Mouse (Mus musculus): ENCODE measurements at regions not wholly inside any gene's neighbourhood (a gene's known extent, or its start where the extent isn't known, plus 50 kb on each side); places are given as distances from the start of the nearest gene placed in this dataset.

DNA sequence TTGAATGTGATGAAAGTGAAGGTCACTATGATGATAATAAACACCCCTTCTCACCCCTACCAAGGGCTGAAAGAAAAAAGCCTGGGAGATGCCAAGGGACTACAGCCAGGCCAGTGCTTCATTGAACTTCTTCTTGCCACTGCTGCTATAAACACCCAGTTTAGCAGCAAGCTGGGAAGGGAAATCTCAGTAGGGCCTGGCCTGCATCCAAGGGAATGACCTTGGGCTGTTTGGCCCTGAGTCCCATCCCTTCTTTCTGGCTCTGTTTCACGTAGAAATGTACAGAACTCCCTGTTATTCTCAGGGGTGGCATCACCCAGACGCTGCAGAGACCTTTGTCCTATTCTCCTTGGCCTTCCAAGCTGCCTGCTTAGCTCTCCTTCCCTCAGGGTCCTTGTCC, 450.0 kb upstream of the Tle4 start:
- no peaks in the 10 kb centered on the region for H3K9me3 ChIP-seq
- no peaks in the 10 kb centered on the region for H3K36me3 ChIP-seq
- H3K27me3 ChIP-seq: no peaks in the 10 kb centered on the region
- H3K4me2 ChIP-seq: no peak overlapping the region
- H3K27ac ChIP-seq (replicated peaks): no peak overlapping the region
- WGBS: 61% methylated on average over 2 of the region's 2 CpGs
- no peak overlapping the region for H3K4me3 ChIP-seq
- H3K4me1 ChIP-seq (replicated peaks): no peaks in the 10 kb centered on the region
- H3K9ac ChIP-seq: no peak overlapping the region
- ATAC-seq (ENCODE audit: low FRiP score, low read depth): no peak

DNA sequence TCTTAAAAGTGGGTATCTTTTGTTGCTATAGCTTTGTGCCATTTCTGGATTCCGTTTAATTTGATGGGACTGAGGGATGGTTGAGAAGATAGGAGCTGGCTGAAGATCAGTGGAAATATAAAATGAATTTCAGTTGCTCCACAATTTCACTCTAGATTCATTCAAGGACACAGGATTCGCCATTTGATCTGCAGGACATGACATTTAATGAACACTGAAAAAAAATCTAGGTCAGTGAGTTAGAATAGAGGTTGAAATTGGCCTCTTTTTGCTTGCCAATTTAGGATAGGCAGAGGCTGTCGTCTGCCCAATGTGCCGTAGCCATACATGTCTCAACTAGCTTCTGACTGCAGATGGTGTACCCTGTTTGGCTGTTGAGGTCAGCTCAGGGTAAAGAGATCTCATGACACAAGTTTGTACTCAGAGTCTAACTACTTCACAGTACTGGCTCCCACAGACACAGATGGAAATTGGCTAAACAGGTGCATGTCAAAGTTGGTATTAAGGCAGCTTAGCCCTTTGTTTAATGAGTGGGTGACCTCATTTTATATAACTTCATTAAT, 449.5 kb upstream of the Tle4 start:
- no peak for ATAC-seq (ENCODE audit: low FRiP score, low read depth)
- H3K4me1 ChIP-seq (replicated peaks): no peaks in the 10 kb centered on the region
- no peak overlapping the region for H3K27ac ChIP-seq (replicated peaks)
- WGBS: 83% methylated on average over 4 of the region's 4 CpGs
- no peaks in the 10 kb centered on the region for H3K27me3 ChIP-seq
- H3K4me3 ChIP-seq: no peak overlapping the region
- H3K4me2 ChIP-seq: no peak overlapping the region
- H3K9me3 ChIP-seq: no peaks in the 10 kb centered on the region
- H3K9ac ChIP-seq: no peak overlapping the region
- H3K36me3 ChIP-seq: no peaks in the 10 kb centered on the region

DNA sequence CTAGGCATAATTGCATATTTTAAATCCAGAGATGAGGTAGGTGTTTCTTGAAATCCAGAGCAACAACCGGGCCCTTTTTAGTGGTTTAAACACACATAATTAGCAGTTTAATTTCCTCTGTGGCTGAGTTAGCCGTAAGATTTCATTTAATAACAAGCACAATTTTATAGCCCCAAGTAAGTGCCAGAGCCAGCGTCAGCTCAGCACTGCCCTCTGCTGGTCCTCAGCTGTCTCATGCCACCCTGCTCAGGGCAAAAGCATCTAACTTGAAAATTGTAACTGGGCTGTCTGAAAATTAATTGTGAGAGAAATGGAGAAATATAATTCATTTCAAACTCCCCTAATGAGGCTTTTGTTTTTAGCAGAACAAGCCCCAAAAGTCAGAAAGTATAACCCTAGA, 437.7 kb upstream of the Tle4 start:
- H3K27ac ChIP-seq (replicated peaks): no peak overlapping the region
- H3K4me3 ChIP-seq: no peak overlapping the region
- peaks cover 6% of the 10 kb centered on the region; the same call in 1 of the 2 replicates for H3K27me3 ChIP-seq
- ATAC-seq (ENCODE audit: low FRiP score, low read depth): peak; percentile 54; the same call in 1 of the 2 replicates
- no peak overlapping the region for H3K4me2 ChIP-seq
- whole genome bisulfite sequencing: 5% methylated on average over 3 of the region's 3 CpGs
- no peaks in the 10 kb centered on the region for H3K9me3 ChIP-seq
- H3K4me1 ChIP-seq (replicated peaks): no peaks in the 10 kb centered on the region
- no peaks in the 10 kb centered on the region for H3K36me3 ChIP-seq
- no peak overlapping the region for H3K9ac ChIP-seq

GRCm38 (mm10) chr19:15033921-15034320, 436.1 kb upstream of the Tle4 start:
- Histone ChIP-seq H3K9me3 (no peaks in the 10 kb centered on the region), H3K4me2 (no peak overlapping the region), H3K9ac (no peak overlapping the region), H3K36me3 (no peaks in the 10 kb centered on the region), H3K4me1 (replicated peaks) (no peaks in the 10 kb centered on the region), H3K4me3 (no peak overlapping the region), H3K27ac (replicated peaks) (no peak overlapping the region), H3K27me3 (peaks cover 8% of the 10 kb centered on the region; the same call in 1 of the 2 replicates)
- ATAC-seq (ENCODE audit: low FRiP score, low read depth): no peak
- 57% methylated on average over 8 of the region's 8 CpGs for WGBS

- no peak overlapping the region for H3K9ac ChIP-seq
- no peak overlapping the region for H3K27ac ChIP-seq (replicated peaks)
- no peak for ATAC-seq (ENCODE audit: low FRiP score, low read depth)
- no peaks in the 10 kb centered on the region for H3K4me1 ChIP-seq (replicated peaks)
- H3K36me3 ChIP-seq: no peaks in the 10 kb centered on the region
- no peak overlapping the region for H3K4me2 ChIP-seq
- H3K4me3 ChIP-seq: no peak overlapping the region
- H3K9me3 ChIP-seq: no peaks in the 10 kb centered on the region
- 75% methylated on average over 5 of the region's 5 CpGs for WGBS
- H3K27me3 ChIP-seq: peaks cover 8% of the 10 kb centered on the region; the same call in 1 of the 2 replicates
Measured at GRCm38 (mm10) chr19:15033396-15033795, 435.5 kb upstream of the Tle4 start.

- H3K4me3 ChIP-seq: no peak overlapping the region
- no peak overlapping the region for H3K9ac ChIP-seq
- no peak for ATAC-seq (ENCODE audit: low FRiP score, low read depth)
- no peak overlapping the region for H3K27ac ChIP-seq (replicated peaks)
- no peaks in the 10 kb centered on the region for H3K4me1 ChIP-seq (replicated peaks)
- H3K27me3 ChIP-seq: peaks cover 8% of the 10 kb centered on the region; the same call in 1 of the 2 replicates
- no peaks in the 10 kb centered on the region for H3K9me3 ChIP-seq
- WGBS: 88% methylated on average over 9 of the region's 9 CpGs
- no peak overlapping the region for H3K4me2 ChIP-seq
- no peaks in the 10 kb centered on the region for H3K36me3 ChIP-seq
Measured at GRCm38 (mm10) chr19:15032297-15032947, 434.6 kb upstream of the Tle4 start.

GRCm38 (mm10) chr19:15031483-15031882, 433.6 kb upstream of the Tle4 start:
- Histone ChIP-seq H3K4me3 (no peak overlapping the region), H3K36me3 (no peaks in the 10 kb centered on the region), H3K4me2 (no peak overlapping the region), H3K9ac (no peak overlapping the region), H3K9me3 (no peaks in the 10 kb centered on the region), H3K27me3 (peaks cover 8% of the 10 kb centered on the region; the same call in 1 of the 2 replicates), H3K27ac (replicated peaks) (no peak overlapping the region), H3K4me1 (replicated peaks) (no peaks in the 10 kb centered on the region)
- no peak for ATAC-seq (ENCODE audit: low FRiP score, low read depth)

DNA sequence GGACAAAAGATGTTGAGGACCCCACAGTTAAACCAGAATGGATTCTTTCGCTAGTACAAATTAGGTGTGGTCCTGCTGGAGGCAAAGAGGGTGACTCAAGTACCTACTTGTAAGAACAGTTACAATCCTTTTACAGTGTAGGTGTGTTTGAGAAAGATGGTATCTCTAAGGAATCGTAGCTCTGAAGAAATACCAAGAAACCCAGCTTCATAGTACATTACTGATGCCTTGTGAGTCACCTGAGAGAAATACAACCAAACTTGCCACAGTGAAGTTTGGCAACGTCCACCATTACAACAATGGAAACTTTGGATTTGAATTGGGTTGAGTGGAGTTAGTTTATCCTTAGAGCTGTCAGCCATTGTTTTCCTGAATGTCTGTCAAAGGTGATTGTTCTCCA, 405.7 kb upstream of the Tle4 start:
- H3K36me3 ChIP-seq: no peaks in the 10 kb centered on the region
- WGBS: 76% methylated on average over 3 of the region's 3 CpGs
- no peaks in the 10 kb centered on the region for H3K9me3 ChIP-seq
- no peak overlapping the region for H3K4me2 ChIP-seq
- no peaks in the 10 kb centered on the region for H3K27me3 ChIP-seq
- no peak overlapping the region for H3K27ac ChIP-seq (replicated peaks)
- no peaks in the 10 kb centered on the region for H3K4me1 ChIP-seq (replicated peaks)
- ATAC-seq (ENCODE audit: low FRiP score, low read depth): no peak
- H3K9ac ChIP-seq: no peak overlapping the region
- H3K4me3 ChIP-seq: no peak overlapping the region

- Histone ChIP-seq H3K9me3 (no peaks in the 10 kb centered on the region), H3K36me3 (no peaks in the 10 kb centered on the region), H3K9ac (no peak overlapping the region), H3K27ac (replicated peaks) (no peak overlapping the region), H3K4me1 (replicated peaks) (no peaks in the 10 kb centered on the region), H3K27me3 (no peaks in the 10 kb centered on the region), H3K4me3 (no peak overlapping the region), H3K4me2 (no peak overlapping the region)
- no peak for ATAC-seq (ENCODE audit: low FRiP score, low read depth)
- WGBS: 93% methylated on average over 2 of the region's 2 CpGs
Measured at GRCm38 (mm10) chr19:14993344-14993743, 395.5 kb upstream of the Tle4 start.

GRCm38 (mm10) chr19:14970161-14970560, 372.3 kb upstream of the Tle4 start:
- Histone ChIP-seq H3K9ac (no peak overlapping the region), H3K4me1 (replicated peaks) (no peaks in the 10 kb centered on the region), H3K4me3 (no peak overlapping the region), H3K27me3 (no peaks in the 10 kb centered on the region), H3K27ac (replicated peaks) (no peak overlapping the region), H3K36me3 (no peaks in the 10 kb centered on the region), H3K9me3 (no peaks in the 10 kb centered on the region), H3K4me2 (no peak overlapping the region)
- no peak for ATAC-seq (ENCODE audit: low FRiP score, low read depth)
- 35% methylated on average over 1 of the region's 1 CpGs for WGBS

DNA sequence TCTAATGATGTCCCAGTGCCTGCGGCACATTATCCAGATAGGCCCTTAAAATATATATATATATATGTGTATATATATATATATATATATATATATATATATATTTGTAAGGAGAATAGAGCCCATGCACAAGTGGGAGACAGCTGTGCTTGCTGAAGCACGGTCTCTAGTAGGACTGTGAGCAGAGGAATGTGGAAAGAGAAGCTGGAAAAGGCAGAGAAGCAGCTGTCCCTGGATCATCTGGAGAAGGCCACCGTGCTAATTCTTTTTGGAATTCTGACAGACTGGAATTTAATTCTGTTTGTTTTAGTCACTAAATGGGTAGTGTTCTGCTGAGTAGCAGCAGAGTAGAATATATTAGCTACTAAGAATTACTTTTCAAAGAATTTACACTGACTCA, 370.4 kb upstream of the Tle4 start:
- H3K4me1 ChIP-seq (replicated peaks): no peaks in the 10 kb centered on the region
- no peak overlapping the region for H3K4me2 ChIP-seq
- H3K9ac ChIP-seq: no peak overlapping the region
- H3K4me3 ChIP-seq: no peak overlapping the region
- H3K27ac ChIP-seq (replicated peaks): no peak overlapping the region
- ATAC-seq (ENCODE audit: low FRiP score, low read depth): no peak
- no peaks in the 10 kb centered on the region for H3K9me3 ChIP-seq
- WGBS: 76% methylated on average over 3 of the region's 3 CpGs
- H3K27me3 ChIP-seq: no peaks in the 10 kb centered on the region
- H3K36me3 ChIP-seq: no peaks in the 10 kb centered on the region

DNA sequence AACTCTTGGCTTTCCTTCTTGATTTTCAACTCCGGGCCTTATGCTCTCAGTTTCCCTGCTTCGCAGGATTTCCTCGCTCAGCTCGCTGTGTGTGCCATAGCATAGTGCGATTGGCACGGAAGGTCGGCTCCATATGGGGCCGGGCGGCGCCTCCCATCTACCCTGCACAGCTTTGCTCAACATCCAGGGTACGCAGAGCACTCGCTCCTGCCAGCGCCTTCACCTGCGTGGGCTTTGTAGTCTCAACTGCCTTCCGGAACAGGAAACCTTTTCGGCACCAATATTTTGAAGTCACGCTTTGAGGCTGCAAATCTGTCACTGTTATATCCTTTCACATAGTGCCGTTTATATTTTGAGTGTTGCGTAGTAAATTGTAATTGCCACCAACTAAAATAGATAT, 359.9 kb upstream of the Tle4 start:
- Histone ChIP-seq H3K36me3 (no peaks in the 10 kb centered on the region), H3K27me3 (0 out of 2 replicates have a peak, but pooled peaks cover 2% of the 10 kb centered on the region), H3K9me3 (no peaks in the 10 kb centered on the region), H3K9ac (no peak overlapping the region), H3K4me2 (no peak overlapping the region), H3K4me1 (replicated peaks) (peaks cover 3% of the 10 kb centered on the region; the same call in 1 of the 2 replicates), H3K27ac (replicated peaks) (no peak overlapping the region), H3K4me3 (no peak overlapping the region)
- WGBS: 94% methylated on average over 19 of the region's 19 CpGs
- no peak for ATAC-seq (ENCODE audit: low FRiP score, low read depth)

DNA sequence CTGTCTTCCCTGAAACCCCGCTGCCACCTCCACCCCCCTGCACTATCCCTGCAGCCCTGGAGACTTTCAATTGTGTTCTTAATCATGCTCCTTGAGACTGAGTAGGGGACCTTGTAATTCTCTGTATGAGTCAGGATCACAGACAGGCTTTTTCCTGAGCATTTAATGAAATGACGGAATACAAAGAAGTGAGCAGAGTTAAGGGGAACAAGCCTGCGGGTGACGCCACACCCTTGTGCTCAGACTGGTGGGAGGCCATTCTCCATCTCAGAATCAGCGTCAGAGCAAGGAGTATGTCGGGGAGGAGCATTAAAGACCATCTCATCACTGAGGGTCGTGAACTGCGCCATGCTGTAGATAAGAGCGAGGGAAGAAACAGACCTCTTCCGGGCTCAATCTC, 359.3 kb upstream of the Tle4 start:
- Histone ChIP-seq H3K4me1 (replicated peaks) (peaks cover 3% of the 10 kb centered on the region; the same call in 1 of the 2 replicates), H3K36me3 (no peaks in the 10 kb centered on the region), H3K4me2 (no peak overlapping the region), H3K9me3 (no peaks in the 10 kb centered on the region), H3K4me3 (no peak overlapping the region), H3K27ac (replicated peaks) (no peak overlapping the region), H3K27me3 (0 out of 2 replicates have a peak, but pooled peaks cover 2% of the 10 kb centered on the region), H3K9ac (no peak overlapping the region)
- ATAC-seq (ENCODE audit: low FRiP score, low read depth): no peak
- WGBS: 63% methylated on average over 10 of the region's 10 CpGs

All from hindbrain, embryonic 15.5 days (tissue).